ENCODE assay signal across 8 mouse cellular contexts in genomic region chr16:93603439-93604212, GRCm38 (mm10). TPM values are rescaled to one million over a fixed set of nuclear protein-coding genes. Genes with fewer than 3 reads are reported as not detected.
DNase-seq lines count a peak whose midpoint lies in the region; ATAC-seq and TF ChIP-seq lines count a peak whose summit lies in the region.

Setd4 (minus strand) TSS chr16:93604063.

- H3K27me3 ChIP-seq in lung, embryonic 15.5 days = no peaks in the 10 kb centered on the region

- H3K27ac ChIP-seq in lung, embryonic 15.5 days = peak within 1 kb of the TSS; percentile 92
- peak within 1 kb of the TSS; percentile 90 for H3K27ac ChIP-seq in olfactory bulb, adult 2 months (ENCODE audit: insufficient read depth, low read depth, low read length)

- DNase-seq in MN1 (ENCODE audit: low spot score) = peak; percentile 93
- DNase-seq in cerebellum, adult 8-10 months = peak; percentile 96
- peak; percentile 93 for DNase-seq in forelimb bud, embryonic 11.5 days (ENCODE audit: low read depth, low spot score)
- peak; percentile 83 for DNase-seq in layer of hippocampus, adult 9-10 months (ENCODE audit: low spot score)
- peak; percentile 73 to 83 for DNase-seq in thymus, adult 18-20 months

- ATAC-seq in hematopoietic stem cell, adult 5-6 weeks (replicated peaks in 1 of 2; ENCODE audit: insufficient read depth in 1 of 2, low FRiP score in 2 of 2, low TSS enrichment in 1 of 2, low read depth in 1 of 2, poor library complexity in 2 of 2, severe bottlenecking in 2 of 2) = peak; percentile 81 to 84
- peak; percentile 93 for ATAC-seq in lung, embryonic 15.5 days (ENCODE audit: borderline replicate concordance, extremely low read depth, low FRiP score, low TSS enrichment)

- H3K36me3 ChIP-seq in lung, embryonic 15.5 days = no peaks in the 10 kb centered on the region; the same call in 1 of the 2 replicates

- no peaks in the 10 kb centered on the region for H3K9me3 ChIP-seq in lung, embryonic 15.5 days

- no peak for TF ChIP-seq CTCF in olfactory bulb, adult 2 months (IDR thresholded peaks at IDR 0.05; ENCODE audit: insufficient read depth, low read depth, low read length)

- H3K4me1 ChIP-seq in lung, embryonic 15.5 days = peaks cover 19% of the 10 kb centered on the region
- H3K4me1 ChIP-seq in olfactory bulb, adult 2 months (ENCODE audit: control insufficient read depth, insufficient read depth, low read length) = peaks cover 9% of the 10 kb centered on the region; the same call in 1 of the 2 replicates

- WGBS in lung, embryonic 15.5 days = 1% methylated on average over 55 of the region's 55 CpGs
- under 1% methylated on average over 55 of the region's 55 CpGs for WGBS in olfactory bulb, adult 2 months

- peak within 1 kb of the TSS; percentile 68 for H3K9ac ChIP-seq in lung, embryonic 15.5 days

- TF ChIP-seq POLR2A in olfactory bulb, adult 2 months (IDR thresholded peaks at IDR 0.05; ENCODE audit: insufficient read depth, low read depth, low read length) = peak; percentile 83

- H3K4me2 ChIP-seq in lung, embryonic 15.5 days = peak within 1 kb of the TSS; percentile 89

- peak within 1 kb of the TSS; percentile 55 for H3K4me3 ChIP-seq in lung, embryonic 15.5 days
- peak within 1 kb of the TSS; percentile 76 for H3K4me3 ChIP-seq in olfactory bulb, adult 2 months (ENCODE audit: insufficient read depth, low read depth, low read length)

RNA-seq across cellular contexts. Expression of gene Setd4, which starts in this region (rescaled TPM):
- 9.6 and 13.3 TPM in 2 replicates for total RNA-seq in hematopoietic stem cell, adult 5-6 weeks (2017)
- 11.8 and 13.3 TPM in 2 replicates for polyA plus RNA-seq in lung, embryonic 15.5 days (2015; fragmentation: Nextera tagmentation; extraction: Ambion mirVana)
- polyA plus RNA-seq in olfactory bulb, adult 2 months (2012; ENCODE audit: insufficient read depth, insufficient read length, low replicate concordance, missing spikeins) = not detected in 2 replicates

Comparison
In these comparisons a context has a peak if more than half of its experiments do, and no peak if none do; other contexts are left out.
1. Peak in every context shown above with its lines: DNase-seq, ATAC-seq, H3K4me3 ChIP-seq and H3K27ac ChIP-seq.
2. RNA of gene Setd4 (polyA plus RNA-seq): 11.8 to 13.3 TPM in lung, embryonic 15.5 days; not detected in olfactory bulb, adult 2 months; every median in the first group is over 10 times any median in the second.